Mouse (Mus musculus): ENCODE results near the gene Ddit4.
A peak's percentile ranks its signal among the peaks of the same experiment; 100 is the strongest.
"Not testable (repeated sequence)": the region's sequence is repeated elsewhere in the genome, so short reads cannot be mapped to it uniquely, and the experiment has no call there.

Ddit4 gene

GRCm38 (mm10) chr10:59951211-59952151 is at the start of gene Ddit4:
Gene Ddit4 (minus strand): TSS chr10:59951834.
- DNase-seq (ENCODE audit: low read depth, low spot score) = peak; percentile 100

GRCm38 (mm10) chr10:59999057-59999456 is 47.4 kb upstream of the Ddit4 start:
- no peak for DNase-seq (ENCODE audit: low read depth, low spot score)

GRCm38 (mm10) chr10:59997591-59997990 is 46.0 kb upstream of the Ddit4 start:
- DNase-seq (ENCODE audit: low read depth, low spot score) = peak; percentile 80

GRCm38 (mm10) chr10:59995889-59996288 is 44.3 kb upstream of the Ddit4 start:
- DNase-seq (ENCODE audit: low read depth, low spot score) = no peak

GRCm38 (mm10) chr10:59993813-59994212 is 42.2 kb upstream of the Ddit4 start:
- DNase-seq (ENCODE audit: low read depth, low spot score) = not testable (repeated sequence)

- DNase-seq (ENCODE audit: low read depth, low spot score) = no peak
These were observed 40.4 kb upstream of the Ddit4 start for GRCm38 (mm10) chr10:59992024-59992423.

- no peak for DNase-seq (ENCODE audit: low read depth, low spot score)
These were observed 39.7 kb upstream of the Ddit4 start for GRCm38 (mm10) chr10:59991262-59991880.

- DNase-seq (ENCODE audit: low read depth, low spot score) = no peak
These were observed 38.8 kb upstream of the Ddit4 start for GRCm38 (mm10) chr10:59990393-59990792.

- no peak for DNase-seq (ENCODE audit: low read depth, low spot score)
These were observed 36.4 kb upstream of the Ddit4 start for GRCm38 (mm10) chr10:59988036-59988435.

- no peak for DNase-seq (ENCODE audit: low read depth, low spot score)
These were observed 30.8 kb upstream of the Ddit4 start for GRCm38 (mm10) chr10:59982379-59982873.

- no peak for DNase-seq (ENCODE audit: low read depth, low spot score)
These were observed 30.2 kb upstream of the Ddit4 start for GRCm38 (mm10) chr10:59981792-59982191.

GRCm38 (mm10) chr10:59981336-59981735 is 29.7 kb upstream of the Ddit4 start:
- DNase-seq (ENCODE audit: low read depth, low spot score) = no peak

- peak; percentile 45 for DNase-seq (ENCODE audit: low read depth, low spot score)
These were observed 29.2 kb upstream of the Ddit4 start for GRCm38 (mm10) chr10:59980815-59981244.

GRCm38 (mm10) chr10:59978873-59979743 is 27.5 kb upstream of the Ddit4 start:
- DNase-seq (ENCODE audit: low read depth, low spot score) = peak; percentile 58

- no peak for DNase-seq (ENCODE audit: low read depth, low spot score)
These were observed 26.8 kb upstream of the Ddit4 start for GRCm38 (mm10) chr10:59978401-59978800.

GRCm38 (mm10) chr10:59977715-59978343 is 26.2 kb upstream of the Ddit4 start:
- DNase-seq (ENCODE audit: low read depth, low spot score) = peak; percentile 51

- DNase-seq (ENCODE audit: low read depth, low spot score) = no peak
These were observed 25.5 kb upstream of the Ddit4 start for GRCm38 (mm10) chr10:59977141-59977540.

- no peak for DNase-seq (ENCODE audit: low read depth, low spot score)
These were observed 23.2 kb upstream of the Ddit4 start for GRCm38 (mm10) chr10:59974786-59975185.

- DNase-seq (ENCODE audit: low read depth, low spot score) = peak; percentile 90
These were observed 22.6 kb upstream of the Ddit4 start for GRCm38 (mm10) chr10:59974191-59974664.

- no peak for DNase-seq (ENCODE audit: low read depth, low spot score)
These were observed 21.8 kb upstream of the Ddit4 start for GRCm38 (mm10) chr10:59973400-59973799.

- DNase-seq (ENCODE audit: low read depth, low spot score) = no peak
These were observed 21.4 kb upstream of the Ddit4 start for GRCm38 (mm10) chr10:59972999-59973398.

All from brain, adult 2 months (tissue).